Mouse (Mus musculus) ES-E14 (cell line): ENCODE data around the gene Erf. TPM values are rescaled to one million over a fixed set of nuclear protein-coding genes. Genes with fewer than 3 reads are reported as not detected.

Experiments
- DNase-seq: peaks from one replicate; pipeline ENCODE4 v3.0.0-alpha.2; 2013; ENCODE audit warnings: low read depth, low spot score
- H3K27ac ChIP-seq: 2 replicates; pipeline ENCODE4 v1.5.1; 2012; ENCODE audit warnings: low read depth, mild to moderate bottlenecking, low read length, moderate library complexity, mixed read lengths; ENCODE audit not compliant: poor library complexity, insufficient read depth, severe bottlenecking
- H3K36me3 ChIP-seq: 2 replicates; pipeline ENCODE4 v1.6.1; 2012; ENCODE audit warnings: mild to moderate bottlenecking, low read length, moderate library complexity, mixed read lengths; ENCODE audit not compliant: control insufficient read depth, poor library complexity, insufficient read depth, severe bottlenecking
- H3K4me1 ChIP-seq, 2 experiments: fragments of 150-350 bp in 1 of 2; sonication (generic) in 1 of 2; 2 replicates each; pipeline ENCODE4 v1.6.1; 2012; ENCODE audit warnings: low read length in 2 of 2, mild to moderate bottlenecking in 1 of 2, mixed read lengths in 1 of 2; ENCODE audit not compliant: control insufficient read depth in 2 of 2, insufficient read depth in 2 of 2, poor library complexity in 1 of 2
- H3K4me3 ChIP-seq, 2 experiments: fragments of 150-350 bp in 1 of 2; sonication (generic) in 1 of 2; 2 replicates each; pipeline ENCODE4 v1.5.1; 2012; ENCODE audit warnings: low read length in 2 of 2, low read depth in 1 of 2, mild to moderate bottlenecking in 1 of 2, mixed read lengths in 1 of 2; ENCODE audit not compliant: insufficient read depth in 1 of 2, poor library complexity in 1 of 2, severe bottlenecking in 1 of 2
- H3K9ac ChIP-seq: 2 replicates; pipeline ENCODE4 v1.6.1; 2012; ENCODE audit warnings: low read depth, mild to moderate bottlenecking, low read length, mixed read lengths; ENCODE audit not compliant: poor library complexity, insufficient read depth, severe bottlenecking
- H3K9me3 ChIP-seq: fragments of 150-350 bp; sonication (generic); 2 replicates; pipeline ENCODE4 v1.6.1; 2012; ENCODE audit warnings: low read depth, mild to moderate bottlenecking, low read length; ENCODE audit not compliant: control insufficient read depth, insufficient read depth
- CHD2 ChIP-seq: IDR thresholded peaks from 2 replicates; pipeline ENCODE4 v1.6.1; 2014; ENCODE audit warnings: mild to moderate bottlenecking, low read depth, low read length, inconsistent platforms
- HCFC1 ChIP-seq: IDR thresholded peaks from 2 replicates; pipeline ENCODE4 v1.6.1; 2012; ENCODE audit warnings: low read length, inconsistent platforms, borderline replicate concordance; ENCODE audit not compliant: insufficient read depth
- MAFK ChIP-seq: IDR thresholded peaks from 2 replicates; pipeline ENCODE4 v1.6.1; 2014; ENCODE audit warnings: mild to moderate bottlenecking, low read depth, low read length, inconsistent platforms; ENCODE audit not compliant: insufficient read depth
- ZC3H11A ChIP-seq: IDR thresholded peaks from 2 replicates; pipeline ENCODE4 v1.6.1; 2012; ENCODE audit warnings: low read depth, mild to moderate bottlenecking, inconsistent platforms, low read length, borderline replicate concordance
- ZNF384 ChIP-seq: IDR thresholded peaks from 2 replicates; pipeline ENCODE4 v1.6.1; 2012; ENCODE audit warnings: low read depth, low read length, inconsistent platforms
- in situ Hi-C, 2 experiments: fragments of 600-800 bp; cut with MboI; formaldehyde crosslinking; loops; one replicate each; pipeline ENCODE4 v1.15.1; 2025; ENCODE audit warnings: low sequenced_read_pairs in 2 of 2, inconsistent platforms in 1 of 2; ENCODE audit not compliant: unreplicated experiment in 2 of 2
- total RNA-seq: library from RNA; depleted of rRNA; stranded (reverse); fragments of 300-350 nt; gene quantifications from 2 replicates; pipeline ENCODE4 v1.2.3, GENCODE M21; 2012

Erf gene
- total RNA-seq, 1 experiment: 87.1 TPM

DNA sequence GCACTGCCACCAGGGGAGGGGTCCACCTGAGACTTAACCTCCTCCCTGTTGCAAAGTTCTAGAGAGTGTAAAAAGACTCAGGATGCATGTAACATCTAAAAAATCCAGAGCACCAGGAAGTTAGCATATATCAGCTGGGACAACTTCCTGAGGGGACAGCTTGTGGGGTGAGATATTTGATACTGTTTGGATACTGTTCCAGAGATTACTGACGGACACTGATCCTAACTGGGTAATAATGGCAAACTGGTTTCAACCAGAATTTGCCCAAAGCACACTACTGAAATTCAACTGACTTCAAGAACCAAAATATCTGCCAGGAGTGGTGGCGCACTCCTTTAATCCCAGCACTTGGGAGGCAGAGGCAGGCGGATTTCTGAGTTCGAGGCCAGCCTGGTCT lies 43.9 kb upstream of the Erf start:
- TF ChIP-seq CHD2 (no peak), ZNF384 (no peak), ZC3H11A (no peak), HCFC1 (no peak), MAFK (no peak)
- Histone ChIP-seq H3K9ac (no peak overlapping the region), H3K9me3 (no peaks in the 10 kb centered on the region), H3K4me3 (no peak overlapping the region), H3K27ac (no peak overlapping the region), H3K36me3 (peaks cover 47% of the 10 kb centered on the region), H3K4me1 (peaks cover 3 to 13% of the 10 kb centered on the region in 2 experiments; a peak in 2 of 4 replicates)
- DNase-seq: no peak
- in situ Hi-C loops: no loop called here

DNA sequence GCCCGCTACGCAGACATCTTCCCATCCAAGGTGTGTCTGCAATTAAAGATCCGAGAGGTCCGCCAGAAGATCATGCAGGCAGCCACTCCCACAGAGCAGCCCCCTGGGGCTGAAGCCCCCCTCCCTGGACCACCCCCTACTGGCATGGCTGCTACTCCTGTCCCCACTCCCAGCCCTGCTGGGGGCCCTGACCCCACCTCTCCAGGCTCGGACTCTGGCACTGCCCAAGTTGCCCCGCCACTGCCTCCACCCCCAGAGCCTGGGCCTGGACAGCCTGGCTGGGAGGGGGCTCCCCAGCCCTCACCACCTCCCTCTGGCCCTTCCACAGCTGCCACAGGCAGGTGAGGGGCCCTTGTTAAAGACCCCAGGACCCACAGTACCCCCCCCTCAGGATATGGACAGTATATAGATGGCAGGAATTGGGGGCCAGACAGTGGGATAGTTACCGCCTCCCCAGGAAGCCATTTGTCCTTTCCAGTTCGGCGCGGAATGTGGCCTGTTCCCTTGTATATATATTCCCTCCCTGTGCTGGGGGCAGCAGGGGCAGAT lies 42.7 kb upstream of the Erf start:
- Histone ChIP-seq H3K36me3 (peaks cover 57% of the 10 kb centered on the region), H3K9ac (no peak overlapping the region), H3K4me1 (peaks cover 3 to 13% of the 10 kb centered on the region in 2 experiments; a peak in 2 of 4 replicates), H3K9me3 (no peaks in the 10 kb centered on the region), H3K27ac (no peak overlapping the region), H3K4me3 (no peak overlapping the region)
- in situ Hi-C loops: no loop called here
- no peak for TF ChIP-seq ZC3H11A
- no peak for TF ChIP-seq ZNF384
- TF ChIP-seq HCFC1: no peak
- no peak for TF ChIP-seq MAFK
- TF ChIP-seq CHD2: no peak
- no peak for DNase-seq

DNA sequence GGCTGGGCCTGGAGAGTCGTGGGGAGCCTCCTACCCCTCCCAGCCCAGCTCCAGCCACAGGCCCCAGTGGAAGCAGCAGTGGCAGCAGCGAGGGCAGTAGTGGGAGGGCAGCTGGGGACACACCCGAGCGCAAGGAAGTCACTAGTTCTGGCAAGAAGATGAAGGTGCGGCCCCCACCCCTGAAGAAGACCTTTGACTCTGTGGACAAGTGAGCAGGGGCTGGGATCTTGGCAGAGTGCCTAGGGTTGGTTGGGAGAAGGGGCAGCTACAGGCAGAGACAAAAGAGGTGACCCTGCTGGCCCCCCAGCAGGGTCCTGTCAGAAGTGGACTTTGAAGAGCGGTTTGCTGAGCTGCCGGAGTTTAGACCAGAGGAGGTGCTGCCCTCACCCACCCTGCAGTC lies 41.5 kb upstream of the Erf start:
- in situ Hi-C loops: no loop called here
- Histone ChIP-seq H3K4me1 (peaks cover 3 to 13% of the 10 kb centered on the region in 2 experiments; a peak in 2 of 4 replicates), H3K4me3 (no peak overlapping the region), H3K9me3 (no peaks in the 10 kb centered on the region), H3K36me3 (peaks cover 69% of the 10 kb centered on the region), H3K9ac (no peak overlapping the region), H3K27ac (no peak overlapping the region)
- no peak for DNase-seq
- no peak for TF ChIP-seq HCFC1
- TF ChIP-seq ZC3H11A: no peak
- TF ChIP-seq CHD2: no peak
- TF ChIP-seq ZNF384: no peak
- TF ChIP-seq MAFK: no peak

DNA sequence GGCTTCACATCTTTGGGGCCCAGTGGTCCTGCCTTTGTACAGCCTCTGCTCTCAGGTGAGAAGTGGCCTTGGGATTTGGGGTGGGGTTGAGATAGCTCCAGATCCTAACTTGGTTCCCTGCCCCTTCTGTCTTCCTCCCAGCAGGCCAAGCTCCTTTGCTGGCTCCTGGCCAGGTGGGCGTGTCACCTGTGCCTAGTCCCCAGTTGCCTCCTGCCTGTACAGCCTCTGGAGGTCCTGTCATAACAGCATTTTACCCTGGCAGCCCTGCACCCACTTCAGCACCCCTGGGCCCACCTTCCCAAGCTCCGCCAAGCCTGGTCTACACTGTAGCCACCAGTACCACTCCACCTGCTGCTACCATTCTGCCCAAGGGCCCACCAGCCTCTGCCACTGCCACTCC lies 40.4 kb upstream of the Erf start:
- H3K4me1 ChIP-seq: peaks cover 0 to 13% of the 10 kb centered on the region in 2 experiments; a peak in 2 of 4 replicates
- no peak overlapping the region for H3K9ac ChIP-seq
- H3K36me3 ChIP-seq: peaks cover 77% of the 10 kb centered on the region
- no peak overlapping the region for H3K4me3 ChIP-seq
- no peak overlapping the region for H3K27ac ChIP-seq
- H3K9me3 ChIP-seq: no peaks in the 10 kb centered on the region
- DNase-seq: no peak
- in situ Hi-C loops: no loop called here
- no peak for TF ChIP-seq CHD2
- TF ChIP-seq HCFC1: no peak
- TF ChIP-seq MAFK: no peak
- TF ChIP-seq ZC3H11A: no peak
- TF ChIP-seq ZNF384: no peak

DNA sequence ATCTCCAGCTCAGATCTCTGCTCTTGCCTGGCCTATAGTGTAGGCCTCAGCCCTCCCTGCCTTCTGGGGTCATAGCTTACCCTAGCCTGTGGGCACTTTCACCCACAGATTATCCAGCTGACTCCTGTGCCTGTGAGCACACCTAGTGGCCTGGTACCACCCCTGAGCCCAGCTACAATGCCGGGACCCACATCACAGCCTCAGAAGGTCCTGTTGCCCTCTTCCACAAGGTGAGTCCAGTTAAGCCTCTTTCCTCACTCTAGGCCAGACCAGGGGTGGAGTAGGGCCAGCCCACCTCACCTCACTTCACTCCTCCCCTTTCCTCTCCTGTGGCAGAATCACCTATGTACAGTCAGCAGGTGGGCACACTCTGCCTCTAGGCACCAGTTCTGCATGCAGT lies 39.9 kb upstream of the Erf start:
- H3K27ac ChIP-seq: no peak overlapping the region
- in situ Hi-C loops: no loop called here

More for the DNA sequence above, 39.9 kb upstream of the Erf start:
- DNase-seq: no peak
- TF ChIP-seq HCFC1 (no peak), ZNF384 (no peak), ZC3H11A (no peak), MAFK (no peak), CHD2 (no peak)
- Histone ChIP-seq H3K9me3 (no peaks in the 10 kb centered on the region), H3K4me3 (no peak overlapping the region), H3K9ac (no peak overlapping the region), H3K36me3 (peaks cover 81% of the 10 kb centered on the region), H3K4me1 (peaks cover 0 to 13% of the 10 kb centered on the region in 2 experiments; a peak in 2 of 4 replicates)
